Mouse (Mus musculus): Measurements from ENCODE around the gene Foxn2.
A peak's percentile ranks its signal among the peaks of the same experiment; 100 is the strongest.
"Not testable (repeated sequence)": the region's sequence is repeated elsewhere in the genome, so short reads cannot be mapped to it uniquely, and the experiment has no call there.

Foxn2 gene

GRCm38 (mm10) chr17:88440285-88441000, at the start of gene Foxn2:
TSS of gene Foxn2 (plus strand) at chr17:88440711.
- peak; percentile 85 to 94 for DNase-seq (ENCODE audit: low spot score in 2 of 2)

- no peak for DNase-seq (ENCODE audit: low spot score in 2 of 2)
Observed at GRCm38 (mm10) chr17:88397501-88397900, 43.0 kb upstream of the Foxn2 start.

GRCm38 (mm10) chr17:88398090-88398489, 42.4 kb upstream of the Foxn2 start:
- DNase-seq (ENCODE audit: low spot score in 2 of 2) = no peak

- DNase-seq (ENCODE audit: low spot score in 2 of 2) = no peak
Observed at GRCm38 (mm10) chr17:88398854-88399253, 41.7 kb upstream of the Foxn2 start.

GRCm38 (mm10) chr17:88400122-88400521, 40.4 kb upstream of the Foxn2 start:
- DNase-seq (ENCODE audit: low spot score in 2 of 2) = no peak

- DNase-seq (ENCODE audit: low spot score in 2 of 2) = no peak
Observed at GRCm38 (mm10) chr17:88400702-88401475, 39.6 kb upstream of the Foxn2 start.

GRCm38 (mm10) chr17:88403269-88403668, 37.2 kb upstream of the Foxn2 start:
- DNase-seq (ENCODE audit: low spot score in 2 of 2) = no peak

GRCm38 (mm10) chr17:88404471-88404870, 36.0 kb upstream of the Foxn2 start:
- DNase-seq (ENCODE audit: low spot score in 2 of 2) = no peak

GRCm38 (mm10) chr17:88405076-88405475, 35.4 kb upstream of the Foxn2 start:
- DNase-seq (ENCODE audit: low spot score in 2 of 2) = no peak

- no peak for DNase-seq (ENCODE audit: low spot score in 2 of 2)
Observed at GRCm38 (mm10) chr17:88409706-88410105, 30.8 kb upstream of the Foxn2 start.

GRCm38 (mm10) chr17:88413155-88413836, 27.2 kb upstream of the Foxn2 start:
- no peak for DNase-seq (ENCODE audit: low spot score in 2 of 2)

- DNase-seq (ENCODE audit: low spot score in 2 of 2) = no peak
Observed at GRCm38 (mm10) chr17:88420426-88420825, 20.1 kb upstream of the Foxn2 start.

- peak; percentile 22 to 55 for DNase-seq (ENCODE audit: low spot score in 2 of 2)
Observed at GRCm38 (mm10) chr17:88421246-88421645, 19.3 kb upstream of the Foxn2 start.

GRCm38 (mm10) chr17:88430719-88431118, 9.8 kb upstream of the Foxn2 start:
- no peak for DNase-seq (ENCODE audit: low spot score in 2 of 2)

GRCm38 (mm10) chr17:88431486-88431885, 9.0 kb upstream of the Foxn2 start:
- no peak for DNase-seq (ENCODE audit: low spot score in 2 of 2)

- DNase-seq (ENCODE audit: low spot score in 2 of 2) = no peak
Observed at GRCm38 (mm10) chr17:88431987-88432386, 8.5 kb upstream of the Foxn2 start.

- DNase-seq (ENCODE audit: low spot score in 2 of 2) = no peak
Observed at GRCm38 (mm10) chr17:88435322-88435721, 5.2 kb upstream of the Foxn2 start.

GRCm38 (mm10) chr17:88436284-88436683, 4.2 kb upstream of the Foxn2 start:
- no peak for DNase-seq (ENCODE audit: low spot score in 2 of 2)

- not testable (repeated sequence) for DNase-seq (ENCODE audit: low spot score in 2 of 2)
Observed at GRCm38 (mm10) chr17:88436749-88437148, 3.8 kb upstream of the Foxn2 start.

- DNase-seq (ENCODE audit: low spot score in 2 of 2) = no peak
Observed at GRCm38 (mm10) chr17:88437391-88437790, 3.1 kb upstream of the Foxn2 start.

- no peak for DNase-seq (ENCODE audit: low spot score in 2 of 2)
Observed at GRCm38 (mm10) chr17:88439536-88440050, 918 bp upstream of the Foxn2 start.

- peak; percentile 11 to 70 for DNase-seq (ENCODE audit: low spot score in 2 of 2)
Observed at GRCm38 (mm10) chr17:88441001-88441431, 505 bp downstream of the Foxn2 start.

Data from urinary bladder, adult 18-20 months (tissue).